Mouse (Mus musculus): ENCODE data around the gene Pde2a.

- no peak for TF ChIP-seq CTCF (IDR thresholded peaks at IDR 0.05)
- no peak for TF ChIP-seq POLR2A (IDR thresholded peaks at IDR 0.05; ENCODE audit: insufficient read depth, low read depth, low read length)
- TF ChIP-seq EP300 (IDR thresholded peaks at IDR 0.05; ENCODE audit: insufficient read depth, low read depth, low read length) = no peak
Measured at GRCm38 (mm10) chr7:101453296-101453695, 31.8 kb downstream of the Pde2a start.
